Mouse (Mus musculus) myocyte (in vitro differentiated cells): ENCODE measurements around the gene Wdr86. TPM values are rescaled to one million over a fixed set of nuclear protein-coding genes. Genes with fewer than 3 reads are reported as not detected.

Source experiments
- H3K27me3 ChIP-seq: one replicate; pipeline ENCODE4 v1.6.1; 2011; ENCODE audit not compliant: control insufficient read depth, insufficient read depth, insufficient read length
- H3K36me3 ChIP-seq: one replicate; pipeline ENCODE4 v1.6.1; 2011; ENCODE audit not compliant: control insufficient read depth, insufficient read depth
- H3K4me2 ChIP-seq: one replicate; pipeline ENCODE4 v1.6.1; 2011; ENCODE audit warnings: low read depth, control low read depth
- H3K4me3 ChIP-seq: one replicate; pipeline ENCODE4 v1.5.1; 2011; ENCODE audit warnings: mild to moderate bottlenecking, control low read depth, moderate library complexity
- H3K79me2 ChIP-seq: one replicate; pipeline ENCODE4 v1.6.1; 2011; ENCODE audit not compliant: control insufficient read depth, insufficient read depth
- H3ac ChIP-seq: one replicate; pipeline ENCODE4 v1.6.1; 2011; ENCODE audit not compliant: control insufficient read depth, insufficient read length
- CEBPB ChIP-seq: IDR thresholded peaks from 2 replicates; pipeline ENCODE4 v1.6.1; 2011; ENCODE audit warnings: mild to moderate bottlenecking, moderate library complexity; ENCODE audit not compliant: poor library complexity, insufficient read depth, severe bottlenecking
- E2F4 ChIP-seq: IDR thresholded peaks from one replicate; pipeline ENCODE4 v1.6.1; 2011; ENCODE audit warnings: mild to moderate bottlenecking, control low read depth, moderate library complexity; ENCODE audit not compliant: insufficient read depth
- MAX ChIP-seq: IDR thresholded peaks from one replicate; pipeline ENCODE4 v1.6.1; 2011; ENCODE audit warnings: low read depth, mild to moderate bottlenecking, control low read depth
- MYOD1 ChIP-seq, 3 experiments: IDR thresholded peaks; one replicate each; pipeline ENCODE4 v1.6.1; 2011; ENCODE audit warnings: control low read depth in 2 of 3, low read depth in 2 of 3, mild to moderate bottlenecking in 2 of 3, moderate library complexity in 1 of 3; ENCODE audit not compliant: insufficient read length in 2 of 3, control insufficient read depth in 1 of 3
- MYOG ChIP-seq, 3 experiments: IDR thresholded peaks; one replicate each; pipeline ENCODE4 v1.6.1; 2011; ENCODE audit warnings: control low read depth in 2 of 3, low read depth in 2 of 3, mild to moderate bottlenecking in 2 of 3; ENCODE audit not compliant: insufficient read length in 2 of 3, control insufficient read depth in 1 of 3, insufficient read depth in 1 of 3
- POLR2A ChIP-seq: IDR thresholded peaks from one replicate; pipeline ENCODE4 v1.6.1; 2011; ENCODE audit warnings: low read depth, mild to moderate bottlenecking, control low read depth, moderate library complexity; ENCODE audit not compliant: insufficient read length
- POLR2AphosphoS2 ChIP-seq: IDR thresholded peaks from one replicate; pipeline ENCODE4 v1.6.1; 2011; ENCODE audit warnings: low read depth, control low read depth; ENCODE audit not compliant: insufficient read length
- REST ChIP-seq: IDR thresholded peaks from one replicate; pipeline ENCODE4 v1.6.1; 2011; ENCODE audit warnings: mild to moderate bottlenecking, control low read depth, moderate library complexity; ENCODE audit not compliant: insufficient read depth, insufficient read length
- SRF ChIP-seq: IDR thresholded peaks from one replicate; pipeline ENCODE4 v1.6.1; 2011; ENCODE audit warnings: low read depth; ENCODE audit not compliant: control insufficient read depth, insufficient read length
- TCF12 ChIP-seq: IDR thresholded peaks from one replicate; pipeline ENCODE4 v1.6.1; 2011; ENCODE audit warnings: mild to moderate bottlenecking, control low read depth; ENCODE audit not compliant: poor library complexity, insufficient read depth, severe bottlenecking
- TCF3 ChIP-seq: IDR thresholded peaks from one replicate; pipeline ENCODE4 v1.6.1; 2011; ENCODE audit warnings: low read depth, control low read depth; ENCODE audit not compliant: insufficient read length
- USF1 ChIP-seq: IDR thresholded peaks from one replicate; pipeline ENCODE4 v1.6.1; 2011; ENCODE audit warnings: low read depth, mild to moderate bottlenecking, control low read depth, moderate library complexity
- polyA plus RNA-seq: library from polyadenylated mRNA; unstranded; fragments of >200 nt; fragmentation: generic; extraction: Trizol; gene quantifications from one replicate; pipeline ENCODE4 v1.2.1, GENCODE M21; 2012; ENCODE audit warnings: missing spikeins

The Wdr86 gene
- polyA plus RNA-seq, 1 experiment, result not detected

DNA sequence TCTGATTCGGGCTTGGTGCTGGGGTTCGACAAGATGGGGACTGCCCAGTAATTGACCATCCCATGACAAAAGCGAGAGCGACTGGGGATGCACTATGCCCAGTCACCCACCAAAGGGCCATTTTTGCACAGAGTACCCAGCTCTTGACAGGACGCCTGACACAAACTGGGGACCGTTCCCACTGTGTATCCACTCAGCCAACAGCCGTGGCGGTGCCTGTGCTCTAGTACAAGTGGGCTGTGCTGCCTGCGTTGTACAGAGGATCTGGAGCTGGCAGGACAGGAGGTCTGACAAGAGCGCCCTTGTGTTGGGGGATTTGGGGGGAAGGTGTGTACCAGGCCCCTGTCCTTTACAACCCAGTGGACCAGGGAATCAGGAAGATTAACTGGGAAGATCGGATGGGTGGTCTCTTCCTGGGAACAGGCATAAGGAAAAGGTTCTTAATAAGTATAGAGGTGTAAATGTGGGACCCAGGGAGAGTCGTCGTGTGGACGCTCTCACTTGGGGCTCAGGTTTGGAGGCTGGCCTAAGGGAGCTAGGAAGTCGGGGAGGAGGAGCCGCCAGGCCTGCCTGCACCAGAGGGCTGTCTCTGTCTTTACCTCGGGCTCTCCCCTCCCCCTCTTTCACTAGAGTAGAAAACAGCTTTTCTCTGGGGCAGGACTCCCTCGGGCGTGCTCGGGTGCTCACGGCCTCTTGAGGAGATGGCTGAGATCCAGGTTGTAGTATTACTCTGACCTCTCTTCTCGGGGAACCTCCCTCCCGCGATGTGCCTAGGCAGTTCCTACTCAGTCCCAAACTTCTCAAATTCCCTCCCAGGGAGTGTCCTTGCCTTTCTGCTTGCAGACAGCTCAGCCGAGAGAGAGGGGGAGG lies 21.0 kb upstream of the Wdr86 start:
- Histone ChIP-seq H3K79me2 (no peaks in the 10 kb centered on the region), H3K4me3 (peak overlapping the region; percentile 20), H3K4me2 (peak overlapping the region; percentile 90), H3K27me3 (no peaks in the 10 kb centered on the region), H3K36me3 (no peaks in the 10 kb centered on the region), H3ac (no peak overlapping the region)
- TF ChIP-seq POLR2A (no peak), MYOG (IDR thresholded peaks at IDR 0.05; ENCODE audit: control insufficient read depth in 1 of 3, insufficient read depth in 1 of 3, insufficient read length in 2 of 3, low read depth in 2 of 3) (no peak), USF1 (no peak), E2F4 (no peak), CEBPB (no peak), POLR2AphosphoS2 (no peak), REST (no peak), TCF3 (no peak), MYOD1 (IDR thresholded peaks at IDR 0.05; ENCODE audit: control insufficient read depth in 1 of 3, insufficient read length in 2 of 3, low read depth in 2 of 3) (no peak), TCF12 (no peak), MAX (no peak), SRF (no peak)

DNA sequence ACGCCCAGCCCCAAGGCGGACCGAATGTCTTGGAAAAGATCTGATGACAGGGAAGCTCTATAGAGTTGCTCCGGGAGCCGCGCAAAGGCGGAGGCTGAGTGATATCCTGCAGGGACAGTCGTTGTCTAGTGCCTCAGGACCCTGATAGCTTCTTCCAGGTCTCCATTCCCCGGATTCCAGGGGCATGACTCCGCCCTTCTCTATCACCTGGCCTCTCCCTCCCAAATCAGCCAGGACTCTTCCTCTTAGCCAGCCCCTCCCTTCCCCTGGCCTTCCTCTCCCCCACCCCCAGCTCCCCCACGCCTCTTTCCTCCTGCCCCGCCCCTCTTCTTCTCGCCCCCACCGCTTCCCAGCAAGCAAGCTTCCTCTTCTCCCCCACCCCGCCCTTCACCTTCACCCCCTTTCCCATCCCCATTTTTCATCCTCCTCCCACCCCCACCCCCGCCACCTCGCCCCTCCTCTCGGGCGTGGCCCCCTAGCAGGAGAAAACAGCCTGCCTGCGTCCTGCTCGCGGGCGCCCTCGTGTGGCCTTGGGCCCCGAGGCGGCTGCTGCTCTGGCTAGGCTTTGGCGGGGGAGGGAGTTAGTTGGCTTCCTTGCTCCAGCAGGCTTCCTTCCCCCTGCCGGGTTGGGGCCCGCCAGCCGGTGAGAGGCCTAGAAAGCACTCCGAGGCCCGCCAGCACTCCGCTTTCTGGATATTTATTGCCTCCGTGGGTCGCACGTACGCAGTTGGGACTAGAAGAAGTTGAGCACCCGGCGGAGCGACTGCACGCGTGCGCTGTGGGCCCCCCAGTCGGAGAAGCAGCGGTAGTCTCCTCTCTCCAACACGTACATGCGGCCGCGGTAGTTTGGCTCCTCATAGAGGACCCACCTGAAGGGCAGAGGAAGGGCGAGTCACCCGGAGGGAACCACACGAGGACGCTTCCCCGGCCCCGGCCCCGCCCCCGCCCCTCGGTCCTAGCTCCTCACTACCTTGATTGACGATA lies 20.1 kb upstream of the Wdr86 start:
- Histone ChIP-seq H3K36me3 (no peaks in the 10 kb centered on the region), H3ac (no peak overlapping the region), H3K79me2 (no peaks in the 10 kb centered on the region), H3K27me3 (no peaks in the 10 kb centered on the region), H3K4me3 (peak overlapping the region; percentile 20), H3K4me2 (peak overlapping the region; percentile 90)
- peak in 1 of 3 experiments; percentile 8 for TF ChIP-seq MYOD1 (IDR thresholded peaks at IDR 0.05; ENCODE audit: control insufficient read depth in 1 of 3, insufficient read length in 2 of 3, low read depth in 2 of 3)
- TF ChIP-seq MAX, result no peak
- no peak for TF ChIP-seq REST
- peak in 1 of 3 experiments; percentile 46 for TF ChIP-seq MYOG (IDR thresholded peaks at IDR 0.05; ENCODE audit: control insufficient read depth in 1 of 3, insufficient read depth in 1 of 3, insufficient read length in 2 of 3, low read depth in 2 of 3)

DNA sequence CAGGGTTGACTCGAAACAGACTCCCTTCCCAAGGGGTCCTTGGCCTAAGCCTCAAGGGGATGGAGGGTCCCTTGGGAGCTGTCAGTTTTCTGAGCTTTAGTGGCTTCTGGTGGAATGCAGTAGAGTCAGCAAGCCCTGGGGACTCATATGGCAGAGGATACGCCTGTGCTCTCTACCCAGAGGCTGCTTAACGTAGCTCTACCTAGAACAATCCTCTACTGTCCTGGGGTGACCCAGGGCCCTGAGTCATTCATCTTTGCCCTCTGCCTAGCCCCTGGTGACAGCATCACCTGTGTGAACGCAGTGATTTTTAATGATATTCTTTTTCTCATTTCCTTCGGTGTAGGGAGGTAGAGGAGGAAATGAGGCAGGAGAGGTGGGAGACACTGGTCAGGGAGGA lies 19.2 kb upstream of the Wdr86 start:
- TF ChIP-seq USF1 (no peak), TCF12 (no peak)
- Histone ChIP-seq H3K36me3 (no peaks in the 10 kb centered on the region), H3K4me2 (no peak overlapping the region), H3K27me3 (no peaks in the 10 kb centered on the region), H3K4me3 (peak overlapping the region; percentile 20), H3ac (no peak overlapping the region), H3K79me2 (no peaks in the 10 kb centered on the region)

DNA sequence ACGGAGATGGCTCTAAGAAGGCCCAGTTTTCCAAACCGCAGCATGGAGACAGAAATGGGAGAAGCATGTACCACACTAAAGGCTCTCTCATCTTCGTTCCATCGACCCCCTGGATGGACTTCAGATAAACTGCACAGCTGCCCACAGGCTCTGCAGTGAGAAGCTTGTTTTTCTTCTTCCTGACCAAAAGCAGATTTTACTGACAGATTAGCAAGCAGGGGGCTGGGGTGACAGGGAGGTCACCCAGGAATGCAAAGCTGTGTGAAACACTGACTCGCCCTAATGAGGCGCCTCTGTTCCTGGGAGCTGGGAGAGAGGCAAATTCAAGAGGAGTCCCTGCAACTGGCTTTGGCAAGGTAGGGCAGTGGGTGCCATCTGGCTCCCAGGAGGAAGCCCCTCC lies 17.0 kb upstream of the Wdr86 start:
- Histone ChIP-seq H3K4me2 (no peak overlapping the region), H3ac (no peak overlapping the region), H3K36me3 (no peaks in the 10 kb centered on the region), H3K4me3 (no peak overlapping the region), H3K27me3 (no peaks in the 10 kb centered on the region), H3K79me2 (no peaks in the 10 kb centered on the region)
- no peak for TF ChIP-seq MYOD1 (IDR thresholded peaks at IDR 0.05; ENCODE audit: control insufficient read depth in 1 of 3, insufficient read length in 2 of 3, low read depth in 2 of 3)
- TF ChIP-seq USF1, result no peak
- TF ChIP-seq MYOG (IDR thresholded peaks at IDR 0.05; ENCODE audit: control insufficient read depth in 1 of 3, insufficient read depth in 1 of 3, insufficient read length in 2 of 3, low read depth in 2 of 3), result no peak
- no peak for TF ChIP-seq E2F4
- TF ChIP-seq POLR2A, result no peak
- no peak for TF ChIP-seq CEBPB
- no peak for TF ChIP-seq TCF12
- TF ChIP-seq POLR2AphosphoS2, result no peak
- no peak for TF ChIP-seq SRF
- TF ChIP-seq MAX, result no peak
- no peak for TF ChIP-seq TCF3
- TF ChIP-seq REST, result no peak
